Mouse (Mus musculus) testis, postnatal 10 days (tissue): ENCODE data around the gene Psmd5.

ENCODE experiments used
- DNase-seq: peaks from one replicate; pipeline ENCODE4 v3.0.0; 2021; ENCODE audit warnings: low spot score

The Psmd5 gene

GRCm38 (mm10) chr2:34874816-34875345, at the start of gene Psmd5:
Gene Psmd5, minus strand, starts transcription at chr2:34874968.
- no peak for DNase-seq

- no peak for DNase-seq
Measured at GRCm38 (mm10) chr2:34922729-34923128, 48.0 kb upstream of the Psmd5 start.

- DNase-seq, result no peak
Measured at GRCm38 (mm10) chr2:34920144-34920543, 45.4 kb upstream of the Psmd5 start.

- no peak for DNase-seq
Measured at GRCm38 (mm10) chr2:34915103-34915502, 40.3 kb upstream of the Psmd5 start.

GRCm38 (mm10) chr2:34914823-34915082, 40.0 kb upstream of the Psmd5 start:
- DNase-seq, result no peak

GRCm38 (mm10) chr2:34914069-34914822, 39.5 kb upstream of the Psmd5 start:
- DNase-seq, result peak; percentile 59

- peak; percentile 59 for DNase-seq
Measured at GRCm38 (mm10) chr2:34913218-34914068, 38.7 kb upstream of the Psmd5 start, which contains the start of gene Phf19. Gene Phf19, minus strand, starts transcription at chr2:34914026.

- DNase-seq, result no peak
Measured at GRCm38 (mm10) chr2:34912613-34913012, 37.8 kb upstream of the Psmd5 start.

GRCm38 (mm10) chr2:34911871-34912270, 37.1 kb upstream of the Psmd5 start:
- no peak for DNase-seq

GRCm38 (mm10) chr2:34909719-34910118, 35.0 kb upstream of the Psmd5 start:
- DNase-seq, result no peak

GRCm38 (mm10) chr2:34906861-34907604, 32.3 kb upstream of the Psmd5 start:
- DNase-seq, result peak; percentile 77

GRCm38 (mm10) chr2:34906426-34906825, 31.7 kb upstream of the Psmd5 start:
- DNase-seq, result no peak

- peak; percentile 99 for DNase-seq
Measured at GRCm38 (mm10) chr2:34904849-34905542, 30.2 kb upstream of the Psmd5 start.

GRCm38 (mm10) chr2:34903652-34904405, 29.1 kb upstream of the Psmd5 start:
- DNase-seq, result no peak

GRCm38 (mm10) chr2:34903191-34903590, 28.4 kb upstream of the Psmd5 start:
- no peak for DNase-seq

GRCm38 (mm10) chr2:34902731-34903130, 28.0 kb upstream of the Psmd5 start:
- DNase-seq, result no peak

GRCm38 (mm10) chr2:34901726-34902125, 27.0 kb upstream of the Psmd5 start:
- no peak for DNase-seq

GRCm38 (mm10) chr2:34900412-34900811, 25.6 kb upstream of the Psmd5 start:
- DNase-seq, result no peak

- DNase-seq, result no peak
Measured at GRCm38 (mm10) chr2:34899682-34900081, 24.9 kb upstream of the Psmd5 start.

GRCm38 (mm10) chr2:34897820-34898219, 23.1 kb upstream of the Psmd5 start:
- DNase-seq, result peak; percentile 64
